Mouse (Mus musculus) olfactory bulb, adult 2 months (tissue): ENCODE data around the gene Apob.

Experiments
- CTCF ChIP-seq: fragments of 200-500 bp; IDR thresholded peaks from 2 replicates; pipeline ENCODE4 v1.5.1; 2012; ENCODE audit warnings: low read depth, mild to moderate bottlenecking, low read length, moderate library complexity; ENCODE audit not compliant: insufficient read depth
- POLR2A ChIP-seq: fragments of 200-500 bp; IDR thresholded peaks from 2 replicates; pipeline ENCODE4 v1.6.1; 2012; ENCODE audit warnings: mild to moderate bottlenecking, low read depth, low read length, moderate library complexity; ENCODE audit not compliant: insufficient read depth

GRCm38 (mm10) chr12:7973773-7974322, 3.6 kb upstream of the Apob start:
- TF ChIP-seq CTCF (no peak), POLR2A (no peak)
